Mouse (Mus musculus) heart, postnatal 0 days (tissue): Measurements from ENCODE around the gene Timm8a2. TPM values are rescaled to one million over a fixed set of nuclear protein-coding genes. Genes with fewer than 3 reads are reported as not detected.

Experiments
- ATAC-seq: fragments of 200-750 bp; cut with Nextera tagmentation; 2 replicates; pipeline ENCODE4 v1.8.0; 2017; ENCODE audit warnings: low read depth, moderate number of reproducible peaks, moderate library complexity; ENCODE audit not compliant: insufficient read depth
- DNase-seq: peaks from one replicate; pipeline ENCODE4 v3.0.0-alpha.2; 2016; ENCODE audit warnings: low spot score
- H3K27ac ChIP-seq: fragments of 300-500 bp; sonication (generic); 2 replicates; pipeline ENCODE4 v1.5.1; 2014; ENCODE audit warnings: low read depth, mild to moderate bottlenecking
- H3K27me3 ChIP-seq: fragments of 300-500 bp; sonication (generic); 2 replicates; pipeline ENCODE4 v1.6.1; 2014; ENCODE audit warnings: low read length, mixed read lengths; ENCODE audit not compliant: control insufficient read depth, insufficient read depth
- H3K36me3 ChIP-seq: fragments of 300-500 bp; sonication (generic); replicated peaks from 2 replicates; pipeline ENCODE4 v1.6.1; 2014; ENCODE audit warnings: low read length, mixed read lengths; ENCODE audit not compliant: control insufficient read depth, insufficient read depth
- H3K4me1 ChIP-seq: fragments of 300-500 bp; sonication (generic); 2 replicates; pipeline ENCODE4 v1.6.1; 2014; ENCODE audit warnings: antibody characterized with exemption; ENCODE audit not compliant: control insufficient read depth, insufficient read depth
- H3K4me2 ChIP-seq: fragments of 300-500 bp; sonication (generic); 2 replicates; pipeline ENCODE4 v1.6.1; 2014; ENCODE audit warnings: low read depth, mild to moderate bottlenecking, low read length, moderate library complexity
- H3K4me3 ChIP-seq: fragments of 300-500 bp; sonication (generic); 2 replicates; pipeline ENCODE4 v1.5.1; 2014; ENCODE audit warnings: low read depth, low read length
- H3K9ac ChIP-seq: fragments of 300-500 bp; sonication (generic); replicated peaks from 2 replicates; pipeline ENCODE4 v1.6.1; 2014; ENCODE audit warnings: low read depth, low read length, mixed read lengths
- H3K9me3 ChIP-seq: fragments of 300-500 bp; sonication (generic); replicated peaks from 2 replicates; pipeline ENCODE4 v1.6.1; 2016; ENCODE audit warnings: low read length; ENCODE audit not compliant: control insufficient read depth
- CTCF ChIP-seq: IDR thresholded peaks from 2 replicates; pipeline ENCODE4 v1.5.1; 2016; ENCODE audit warnings: antibody characterized with exemption, control low read depth, low read depth
- EP300 ChIP-seq: IDR thresholded peaks from 2 replicates; pipeline ENCODE4 v1.6.1; 2016; ENCODE audit warnings: antibody characterized with exemption, low read depth
- WGBS: fragments of 180-500 bp; shearing (Covaris S2); extraction: QIAGEN DNeasy Blood & Tissue Kit; methylation state at CpG from one replicate; pipeline ENCODE4 v1.1.7; 2014; 5-methylcytosine and 5-hydroxymethylcytosine counted together
- polyA plus RNA-seq: library from polyadenylated mRNA; unstranded; fragments of >200 nt; fragmentation: Nextera tagmentation; extraction: Ambion mirVana; gene quantifications from 2 replicates; pipeline ENCODE4 v1.2.1, GENCODE M21; 2015
- total RNA-seq: library from RNA; depleted of rRNA; stranded (reverse); fragments of >200 nt; gene quantifications from 2 replicates; pipeline ENCODE4 v1.2.3, GENCODE M21; 2014; ENCODE audit warnings: low replicate concordance

Gene Timm8a2
- total and polyA plus RNA-seq, 2 experiments from 2014 or later: not detected

DNA sequence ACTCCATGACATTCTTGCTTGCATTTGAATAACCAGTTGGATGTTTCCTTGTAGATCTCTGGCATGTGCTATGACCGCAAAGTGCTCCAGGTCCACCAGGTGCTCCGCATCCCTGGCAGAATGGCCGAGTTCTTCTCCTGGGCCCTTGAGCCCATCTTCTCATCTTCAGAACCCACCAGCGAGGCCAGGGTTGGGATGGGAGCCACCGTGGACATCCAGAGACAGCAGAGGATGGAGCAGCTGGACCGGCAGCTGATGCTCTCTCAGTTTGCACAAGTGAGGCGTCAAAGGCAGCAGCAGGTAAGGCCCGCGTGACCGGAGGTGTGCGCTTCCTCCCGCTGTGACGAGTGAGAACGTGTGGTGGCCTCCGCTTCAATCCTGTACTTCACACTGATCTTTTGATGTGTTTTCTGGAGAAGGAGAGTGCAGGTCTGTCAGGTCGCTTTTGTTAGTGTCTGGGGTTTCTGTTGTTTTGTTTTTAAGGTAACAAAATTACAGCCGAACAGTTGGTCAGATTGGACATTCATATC, 40.2 kb upstream of the Timm8a2 start:
- peaks cover 3% of the 10 kb centered on the region; the same call in 1 of the 2 replicates for H3K4me1 ChIP-seq
- H3K4me3 ChIP-seq: no peak overlapping the region
- H3K4me2 ChIP-seq: no peak overlapping the region
- H3K9ac ChIP-seq: no peak overlapping the region
- WGBS: 92% methylated on average over 17 of the region's 17 CpGs
- no peaks in the 10 kb centered on the region for H3K27me3 ChIP-seq
- ATAC-seq (no peak), DNase-seq (no peak)
- peaks cover 19% of the 10 kb centered on the region for H3K36me3 ChIP-seq
- no peaks in the 10 kb centered on the region for H3K9me3 ChIP-seq
- no peak overlapping the region for H3K27ac ChIP-seq
- no peak for TF ChIP-seq EP300
- no peak for TF ChIP-seq CTCF

DNA sequence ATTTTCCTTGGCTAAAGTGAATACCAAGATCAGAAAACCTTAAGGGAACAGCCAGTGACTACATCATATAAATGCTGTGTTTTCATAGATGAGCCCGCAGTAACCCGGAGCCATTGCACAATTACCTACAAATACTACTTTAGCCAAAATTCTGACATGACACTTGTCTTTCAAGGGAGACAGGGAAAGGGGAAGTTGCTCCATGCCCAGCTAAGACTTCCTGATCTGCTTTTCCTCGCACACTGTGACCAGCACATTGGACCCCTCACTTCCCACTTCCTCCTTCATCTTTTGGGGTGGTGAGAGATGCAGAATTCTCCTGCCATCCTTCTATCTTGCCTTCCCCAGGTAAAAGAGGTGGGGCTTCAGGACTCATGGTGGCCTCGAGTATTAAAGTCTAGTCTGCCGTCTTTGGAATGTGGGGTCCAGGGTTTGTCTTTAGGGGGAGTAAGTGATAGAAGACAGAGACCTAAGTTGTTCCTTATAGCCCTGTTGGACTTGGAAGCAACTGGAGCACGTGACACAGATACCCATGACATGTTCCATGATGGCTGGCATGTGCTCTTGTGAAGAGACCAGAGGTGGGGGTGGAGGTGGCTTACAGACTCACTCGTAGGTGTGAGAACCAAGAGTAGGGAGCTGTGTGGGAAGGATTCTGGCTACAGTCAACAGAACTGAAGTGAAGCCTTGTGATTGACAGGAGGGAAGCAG, 39.5 kb upstream of the Timm8a2 start:
- WGBS: 88% methylated on average over 7 of the region's 7 CpGs
- no peak overlapping the region for H3K4me2 ChIP-seq
- H3K27ac ChIP-seq: no peak overlapping the region
- H3K36me3 ChIP-seq: peaks cover 19% of the 10 kb centered on the region
- TF ChIP-seq CTCF (no peak), EP300 (no peak)
- no peak for DNase-seq
- no peak overlapping the region for H3K4me3 ChIP-seq
- ATAC-seq: no peak
- H3K27me3 ChIP-seq: no peaks in the 10 kb centered on the region
- no peak overlapping the region for H3K9ac ChIP-seq
- no peaks in the 10 kb centered on the region for H3K9me3 ChIP-seq
- peaks cover 3% of the 10 kb centered on the region; the same call in 1 of the 2 replicates for H3K4me1 ChIP-seq

- no peak overlapping the region for H3K27ac ChIP-seq
- H3K9ac ChIP-seq: no peak overlapping the region
- no peak overlapping the region for H3K4me3 ChIP-seq
- H3K36me3 ChIP-seq: peaks cover 19% of the 10 kb centered on the region
- ATAC-seq: no peak
- H3K4me1 ChIP-seq: peaks cover 3% of the 10 kb centered on the region; the same call in 1 of the 2 replicates
- no peaks in the 10 kb centered on the region for H3K9me3 ChIP-seq
- no peak for DNase-seq
- no peaks in the 10 kb centered on the region for H3K27me3 ChIP-seq
- WGBS: 93% methylated on average over 1 of the region's 1 CpGs
- H3K4me2 ChIP-seq: no peak overlapping the region
- TF ChIP-seq CTCF: no peak
- TF ChIP-seq EP300: no peak
Measured at GRCm38 (mm10) chr14:121995557-121995870, 39.0 kb upstream of the Timm8a2 start.

GRCm38 (mm10) chr14:121996786-121997185, 37.7 kb upstream of the Timm8a2 start:
- H3K9me3 ChIP-seq: no peaks in the 10 kb centered on the region
- H3K4me3 ChIP-seq: no peak overlapping the region
- 70% methylated on average over 8 of the region's 8 CpGs for WGBS
- no peak overlapping the region for H3K9ac ChIP-seq
- peaks cover 3% of the 10 kb centered on the region; the same call in 1 of the 2 replicates for H3K4me1 ChIP-seq
- H3K27ac ChIP-seq: no peak overlapping the region
- no peak for ATAC-seq
- no peaks in the 10 kb centered on the region for H3K27me3 ChIP-seq
- peaks cover 13% of the 10 kb centered on the region for H3K36me3 ChIP-seq
- no peak overlapping the region for H3K4me2 ChIP-seq
- no peak for DNase-seq
- TF ChIP-seq EP300: no peak
- no peak for TF ChIP-seq CTCF

- H3K9ac ChIP-seq: no peak overlapping the region
- no peak overlapping the region for H3K4me2 ChIP-seq
- TF ChIP-seq CTCF (no peak), EP300 (no peak)
- DNase-seq (no peak), ATAC-seq (no peak)
- no peaks in the 10 kb centered on the region for H3K27me3 ChIP-seq
- H3K36me3 ChIP-seq: peaks cover 7% of the 10 kb centered on the region; the same call in 1 of the 2 replicates
- no peak overlapping the region for H3K27ac ChIP-seq
- no peak overlapping the region for H3K4me3 ChIP-seq
- 80% methylated on average over 8 of the region's 8 CpGs for whole genome bisulfite sequencing
- H3K9me3 ChIP-seq: no peaks in the 10 kb centered on the region
- H3K4me1 ChIP-seq: peaks cover 3% of the 10 kb centered on the region; the same call in 1 of the 2 replicates
Measured at GRCm38 (mm10) chr14:121999455-121999854, 35.0 kb upstream of the Timm8a2 start.
